Mouse (Mus musculus) megakaryocyte, adult 5-6 weeks (primary cell): ENCODE results near the gene Ppp1cb. TPM values are rescaled to one million over a fixed set of nuclear protein-coding genes. Genes with fewer than 3 reads are reported as not detected.
A peak's percentile ranks its signal among the peaks of the same experiment; 100 is the strongest.

Experiments
- ATAC-seq: 2 replicates; pipeline ENCODE4 v1.8.0; 2016; ENCODE audit warnings: mild to moderate bottlenecking, inconsistent platforms; ENCODE audit not compliant: poor library complexity, severe bottlenecking
- total RNA-seq, 2 experiments: library from RNA; stranded (forward) in 1 of 2; stranded (reverse) in 1 of 2; fragments of 153-499, 151-499 nt in 1 of 2; fragments of 221-1000, 200-1000 nt in 1 of 2; gene quantifications; 2 replicates each; pipeline versions ENCODE4 v1.2.3 to v1.2.4; 2015 to 2017

The Ppp1cb gene
- total RNA-seq, 2 experiments from 2014 or later: 177 to 205 TPM

- no peak for ATAC-seq
Measured at GRCm38 (mm10) chr5:32441992-32442575, 16.6 kb upstream of the Ppp1cb start.

DNA sequence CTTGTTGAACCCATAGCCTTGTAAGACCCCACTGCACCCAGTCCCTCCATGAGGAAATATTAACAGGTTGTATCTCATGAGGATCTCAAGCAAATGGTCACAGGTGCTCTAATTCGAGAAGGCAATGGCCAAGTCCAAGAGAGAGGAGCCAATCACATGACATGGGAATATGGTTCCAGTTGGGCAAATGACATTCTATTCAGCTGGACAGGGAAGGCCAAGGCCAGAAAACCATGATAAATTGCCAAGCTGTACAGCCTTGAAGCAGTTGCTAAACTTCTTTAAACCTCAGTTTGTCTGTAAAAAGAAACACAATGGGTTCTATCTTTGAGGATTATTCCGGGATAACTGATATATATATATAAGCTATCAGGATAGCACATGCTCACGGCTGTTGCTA is 14.7 kb upstream of the Ppp1cb start:
- ATAC-seq: no peak

DNA sequence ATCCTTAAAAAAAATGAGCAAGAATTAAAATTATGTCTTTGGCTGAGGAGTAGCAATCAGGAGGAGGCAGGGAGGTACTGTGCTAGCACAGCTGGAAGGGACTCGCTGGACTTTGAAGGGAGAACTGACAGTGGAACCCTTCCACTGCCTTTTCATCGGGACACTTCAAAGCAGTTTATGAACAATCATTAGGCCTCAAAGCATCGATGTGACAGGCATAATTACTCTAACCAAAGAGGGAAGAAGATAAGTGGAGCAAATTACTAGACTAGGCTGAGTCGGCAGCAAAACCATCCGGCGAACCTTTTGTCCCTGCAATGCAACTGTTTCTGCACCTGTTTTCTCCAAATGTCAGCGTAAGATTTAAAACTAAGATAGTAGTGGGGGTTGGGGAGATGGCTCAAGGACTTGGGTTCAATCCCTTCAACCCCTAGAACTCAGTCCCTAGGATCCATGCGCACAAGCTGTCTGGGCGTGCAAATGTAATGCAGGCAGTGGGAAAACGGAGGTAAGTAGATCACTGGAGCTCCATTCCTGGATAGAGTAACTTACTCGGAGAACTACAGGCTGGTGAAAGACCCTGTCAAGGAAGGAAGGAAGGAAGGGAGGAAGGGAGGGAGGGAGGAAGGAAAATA is 13.2 kb upstream of the Ppp1cb start:
- ATAC-seq: no peak

DNA sequence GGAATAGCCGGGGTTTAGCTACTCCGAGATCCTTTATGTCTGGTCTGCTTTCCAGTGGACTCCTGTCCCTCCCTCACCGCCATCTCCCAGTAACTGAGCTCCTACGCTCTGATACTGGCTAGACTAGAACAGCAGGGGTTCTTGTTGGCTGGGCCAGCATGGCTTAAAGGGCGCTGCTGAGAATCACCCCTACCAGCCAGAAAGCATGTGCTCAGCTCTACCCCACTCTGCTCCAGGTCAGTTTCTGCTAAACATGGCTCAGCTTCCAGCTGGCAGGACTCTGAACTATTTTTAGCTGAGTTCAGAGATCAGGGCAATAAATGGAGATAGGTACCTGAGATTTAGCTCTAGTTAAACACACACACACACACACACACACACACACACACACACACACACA is 12.2 kb upstream of the Ppp1cb start:
- ATAC-seq: no peak

- ATAC-seq: no peak
Measured at GRCm38 (mm10) chr5:32446810-32447209, 11.8 kb upstream of the Ppp1cb start.

GRCm38 (mm10) chr5:32459251-32459881 is 723 bp downstream of the Ppp1cb start:
- peak; percentile 45 for ATAC-seq

DNA sequence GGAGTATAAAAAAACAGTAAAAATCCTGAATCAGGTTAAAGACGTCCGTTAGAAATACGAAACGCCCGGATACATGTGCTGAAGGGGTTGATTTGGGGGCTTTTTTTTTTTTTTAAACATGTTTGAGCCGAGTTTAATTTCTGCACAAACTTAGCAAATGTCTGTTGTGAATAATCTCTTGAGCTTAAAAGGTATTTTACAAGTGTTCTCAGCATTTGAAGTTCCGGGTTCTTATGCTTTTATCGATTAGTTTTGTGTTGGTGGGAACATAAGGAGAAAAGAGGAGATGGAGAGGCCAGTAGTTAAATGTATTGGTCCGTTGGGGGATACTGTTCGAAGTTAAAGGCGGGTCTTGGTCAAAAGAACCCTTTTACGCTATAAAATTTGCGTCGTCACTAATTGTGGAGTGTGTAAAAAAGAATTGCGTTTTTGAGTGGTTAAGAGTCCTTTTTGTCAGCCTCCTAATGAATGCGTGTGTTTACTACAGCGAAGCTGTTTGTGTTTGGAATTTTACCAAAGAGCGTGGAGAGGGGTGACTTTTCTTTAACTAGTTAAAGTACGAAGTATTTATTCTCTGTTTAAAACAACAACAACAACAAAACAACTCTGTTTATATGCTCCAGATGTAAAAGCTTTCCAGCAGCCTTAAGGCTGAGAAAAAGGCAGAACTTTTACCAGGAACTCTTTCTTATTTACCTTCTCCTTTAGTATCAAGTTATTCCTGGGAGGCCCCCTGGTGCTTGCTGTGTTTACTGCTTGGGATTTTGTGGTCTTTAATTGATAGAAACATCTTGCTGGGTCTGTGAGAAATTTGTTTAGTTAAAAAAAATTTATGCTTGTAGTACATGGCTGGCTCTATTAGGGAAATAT is 1.5 kb downstream of the Ppp1cb start:
- no peak for ATAC-seq

- ATAC-seq: no peak
Measured at GRCm38 (mm10) chr5:32460973-32461372, 2.3 kb downstream of the Ppp1cb start.

GRCm38 (mm10) chr5:32472332-32473028 is 13.8 kb downstream of the Ppp1cb start:
- ATAC-seq: no peak

GRCm38 (mm10) chr5:32473029-32473352 is 14.3 kb downstream of the Ppp1cb start:
- ATAC-seq: no peak

DNA sequence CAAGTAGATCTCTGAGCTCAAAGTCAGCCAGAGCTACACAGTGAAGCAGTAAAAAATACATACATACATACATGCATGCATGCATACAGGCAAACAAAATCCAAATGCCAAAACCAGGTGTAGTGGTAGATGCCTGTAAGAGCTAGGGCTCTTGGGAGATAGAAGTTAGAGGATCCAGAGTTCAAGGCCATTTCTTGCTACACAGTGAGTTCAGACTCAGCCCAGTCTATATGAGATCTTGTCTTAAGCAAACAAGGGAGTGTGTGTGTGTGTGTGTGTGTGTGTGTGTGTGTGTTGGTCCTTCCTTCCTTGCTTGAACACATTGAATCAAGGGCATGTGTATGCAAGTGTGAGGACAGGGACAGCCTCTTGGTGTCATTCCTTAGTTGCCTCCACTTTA is 17.9 kb downstream of the Ppp1cb start:
- ATAC-seq: no peak

- no peak for ATAC-seq
Measured at GRCm38 (mm10) chr5:32478972-32479371, 20.3 kb downstream of the Ppp1cb start.

DNA sequence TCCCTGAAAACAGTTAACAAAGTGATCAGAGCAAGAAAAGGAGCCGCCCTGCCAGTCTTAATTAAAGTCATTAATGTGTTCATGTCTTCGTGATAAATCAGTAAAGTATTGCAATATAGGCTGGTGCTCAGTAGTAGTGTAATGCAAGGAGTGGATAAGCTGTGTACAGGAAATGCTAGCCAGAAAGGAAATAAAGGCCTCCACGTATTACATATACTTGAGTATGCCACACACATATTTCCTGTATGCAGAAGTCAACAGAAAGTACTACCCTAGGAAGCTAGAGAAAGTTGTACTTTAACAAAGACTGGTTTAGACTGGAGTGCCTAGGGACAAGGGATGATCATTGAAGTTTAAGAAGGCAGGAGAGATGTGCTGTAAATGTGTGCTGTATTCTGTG is 26.8 kb downstream of the Ppp1cb start:
- no peak for ATAC-seq

GRCm38 (mm10) chr5:32488044-32488443 is 29.4 kb downstream of the Ppp1cb start:
- no peak for ATAC-seq

- ATAC-seq: no peak
Measured at GRCm38 (mm10) chr5:32494084-32494700, 35.5 kb downstream of the Ppp1cb start.

DNA sequence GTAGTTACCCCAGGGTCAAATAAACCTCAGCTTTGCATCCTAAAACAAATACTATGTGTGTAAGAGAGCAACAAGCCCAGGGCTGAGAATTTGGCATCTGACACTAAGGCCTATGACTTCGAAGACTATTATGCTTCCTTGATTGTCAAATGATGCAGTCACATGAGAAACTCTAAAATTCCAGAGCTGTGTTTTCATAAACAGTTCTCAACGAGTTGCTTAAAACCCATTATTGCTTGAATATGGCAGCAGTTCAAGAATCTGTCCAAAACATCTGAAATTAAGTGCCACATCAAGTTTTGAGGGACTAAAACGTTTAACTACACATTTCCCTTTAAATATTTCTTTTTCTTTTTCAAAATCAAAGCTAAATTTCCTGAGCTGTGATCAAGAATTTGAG is 50.1 kb downstream of the Ppp1cb start:
- ATAC-seq: no peak

DNA sequence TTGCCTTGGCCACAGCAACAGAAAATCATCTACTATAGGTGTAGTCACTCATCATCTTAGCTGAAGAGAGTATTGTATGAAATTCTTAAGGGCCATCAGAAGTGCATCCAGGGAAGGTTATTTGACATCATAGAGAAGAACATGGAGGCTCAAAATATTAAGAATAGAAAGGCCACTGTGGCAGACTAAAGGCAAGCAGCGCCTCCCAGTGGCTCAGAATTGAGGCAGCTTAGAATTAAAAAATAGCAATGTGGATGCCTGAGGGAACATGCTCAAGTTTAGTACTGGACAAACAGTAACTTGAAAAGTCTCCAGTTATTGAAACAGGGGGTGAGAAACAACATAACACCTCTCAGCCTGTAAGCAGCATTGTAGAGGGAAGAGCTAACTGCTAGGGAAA is 61.7 kb downstream of the Ppp1cb start:
- no peak for ATAC-seq

DNA sequence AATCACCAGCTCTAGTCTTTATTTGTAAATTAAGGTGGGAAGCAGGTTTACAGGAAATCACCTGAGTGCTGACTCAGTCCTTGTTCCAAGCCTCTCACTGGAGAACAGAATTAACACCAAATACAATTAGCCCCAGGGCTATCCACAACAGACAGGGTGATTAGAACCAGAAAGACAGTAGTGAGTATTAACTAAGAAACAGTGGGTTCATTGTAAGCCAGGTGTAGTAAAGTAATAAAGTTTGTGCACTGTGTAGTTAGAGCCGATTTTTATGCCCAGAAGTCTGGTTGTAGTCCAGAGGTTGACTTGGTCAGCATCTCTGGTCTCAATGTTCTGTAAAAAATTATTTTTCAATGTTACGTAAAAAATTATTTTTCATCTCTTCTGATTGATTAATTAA is 90.8 kb downstream of the Ppp1cb start:
- no peak for ATAC-seq

- ATAC-seq: no peak
Measured at GRCm38 (mm10) chr5:32564697-32565096, 106.1 kb downstream of the Ppp1cb start.
